Mouse (Mus musculus): ENCODE data around the gene Dpep1.
"Not testable (repeated sequence)": the region's sequence is repeated elsewhere in the genome, so short reads cannot be mapped to it uniquely, and the experiment has no call there.

Dpep1 gene

DNA sequence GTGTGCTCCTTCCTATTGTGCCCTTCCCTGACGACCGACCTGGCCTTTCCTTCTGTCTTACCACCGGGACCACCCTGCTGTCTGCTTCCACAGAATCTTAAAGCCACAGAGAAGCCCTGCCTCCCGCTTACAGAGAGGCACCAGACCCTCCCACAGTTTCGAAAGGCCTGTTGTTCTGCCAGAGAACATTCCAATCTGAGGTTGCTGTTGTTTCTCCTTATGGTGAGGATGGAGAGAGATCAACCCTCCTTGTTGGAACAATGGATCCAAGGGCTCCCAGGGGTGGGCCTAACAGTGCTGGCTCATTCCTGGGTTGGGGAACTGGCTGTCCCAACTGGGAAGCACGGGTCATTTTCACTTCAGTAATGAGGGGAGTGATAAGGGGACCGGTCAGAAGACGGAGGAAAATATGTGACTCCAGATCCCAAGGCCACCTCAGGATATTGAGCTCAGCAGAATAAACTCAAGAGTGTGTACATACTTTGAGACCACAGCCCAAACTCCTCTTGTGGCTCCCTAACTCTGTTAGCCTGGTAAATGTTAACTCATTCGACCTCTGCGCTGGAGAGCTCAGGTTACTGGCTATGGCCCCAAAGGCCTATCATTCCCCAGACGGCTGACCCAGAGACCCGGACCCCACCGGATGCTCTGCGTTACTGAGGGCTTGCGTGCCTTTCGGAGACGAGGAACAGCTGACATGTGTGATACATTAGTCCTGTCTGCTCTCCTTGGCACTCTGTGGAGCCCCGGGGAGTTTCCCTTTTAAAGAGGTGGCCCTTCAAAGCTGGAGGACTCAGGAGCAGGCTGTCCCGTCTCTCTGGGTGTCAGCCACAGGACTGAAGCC, at the start of gene Dpep1:
TSS of gene Dpep1 (plus strand) at position 677 of the 844 bp plus-strand sequence.
- no peak for DNase-seq (ENCODE audit: low spot score)

DNA sequence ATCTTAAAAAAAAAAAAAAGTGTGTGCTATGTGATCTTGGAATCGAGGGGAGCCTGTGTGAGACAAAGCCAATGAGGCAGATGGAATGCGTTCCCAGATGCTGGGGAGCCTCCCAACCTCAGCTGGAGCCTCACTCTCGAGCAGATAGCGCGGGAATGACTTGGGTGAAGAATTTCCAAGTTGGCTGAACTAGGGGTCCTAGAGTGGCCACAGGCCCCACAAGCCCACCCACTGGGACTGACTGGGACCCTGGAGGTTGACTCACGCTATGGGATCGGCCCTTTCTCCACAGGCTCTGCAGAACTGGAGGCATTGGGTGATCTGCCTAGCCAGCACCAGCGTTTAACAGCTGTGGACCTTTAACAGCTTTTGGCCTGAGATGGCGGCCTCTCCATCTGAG, 49.8 kb upstream of the Dpep1 start:
- DNase-seq (ENCODE audit: low spot score): no peak

DNA sequence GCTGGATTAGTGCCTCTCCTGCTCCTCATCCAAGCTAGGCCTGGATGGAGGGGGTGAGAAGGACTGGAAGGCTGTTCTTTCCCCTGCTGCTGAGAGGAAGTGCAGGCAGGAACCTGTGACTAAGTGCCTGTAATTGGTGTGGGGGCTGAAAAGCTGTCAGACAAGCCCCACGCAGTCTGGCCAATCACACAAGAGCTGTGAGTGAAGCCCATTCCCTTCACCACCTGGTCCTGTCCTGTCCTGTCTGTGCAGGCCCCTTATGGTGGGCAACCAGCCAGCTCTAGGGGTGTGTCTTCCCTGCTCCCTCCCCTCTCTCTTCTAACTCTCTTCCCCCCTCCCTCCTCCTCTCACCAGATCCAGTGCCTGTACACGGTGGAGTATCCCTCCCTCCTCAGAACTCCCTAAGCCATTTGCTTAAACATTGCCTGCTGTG, 48.4 kb upstream of the Dpep1 start:
- DNase-seq (ENCODE audit: low spot score): peak; percentile 91

DNA sequence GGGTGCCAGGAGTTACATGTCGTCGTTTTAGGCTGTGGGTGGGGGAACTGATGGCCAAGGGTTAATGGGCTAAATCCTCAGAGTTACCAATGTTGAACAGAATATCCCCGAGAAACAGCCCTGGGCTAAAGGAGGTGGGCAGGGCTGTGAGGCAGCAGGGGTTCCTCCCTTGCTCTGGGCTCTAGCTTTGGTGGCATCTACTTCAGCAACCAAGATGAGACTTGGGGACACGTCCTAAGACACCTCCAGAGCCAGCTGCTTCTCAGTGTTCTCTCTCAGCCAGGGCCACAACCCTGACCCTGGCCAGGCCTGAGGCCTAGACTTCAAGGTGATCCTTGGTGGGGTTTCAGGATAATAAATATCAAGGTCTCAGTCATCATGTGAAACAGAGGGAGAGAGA, 47.3 kb upstream of the Dpep1 start:
- no peak for DNase-seq (ENCODE audit: low spot score)

DNA sequence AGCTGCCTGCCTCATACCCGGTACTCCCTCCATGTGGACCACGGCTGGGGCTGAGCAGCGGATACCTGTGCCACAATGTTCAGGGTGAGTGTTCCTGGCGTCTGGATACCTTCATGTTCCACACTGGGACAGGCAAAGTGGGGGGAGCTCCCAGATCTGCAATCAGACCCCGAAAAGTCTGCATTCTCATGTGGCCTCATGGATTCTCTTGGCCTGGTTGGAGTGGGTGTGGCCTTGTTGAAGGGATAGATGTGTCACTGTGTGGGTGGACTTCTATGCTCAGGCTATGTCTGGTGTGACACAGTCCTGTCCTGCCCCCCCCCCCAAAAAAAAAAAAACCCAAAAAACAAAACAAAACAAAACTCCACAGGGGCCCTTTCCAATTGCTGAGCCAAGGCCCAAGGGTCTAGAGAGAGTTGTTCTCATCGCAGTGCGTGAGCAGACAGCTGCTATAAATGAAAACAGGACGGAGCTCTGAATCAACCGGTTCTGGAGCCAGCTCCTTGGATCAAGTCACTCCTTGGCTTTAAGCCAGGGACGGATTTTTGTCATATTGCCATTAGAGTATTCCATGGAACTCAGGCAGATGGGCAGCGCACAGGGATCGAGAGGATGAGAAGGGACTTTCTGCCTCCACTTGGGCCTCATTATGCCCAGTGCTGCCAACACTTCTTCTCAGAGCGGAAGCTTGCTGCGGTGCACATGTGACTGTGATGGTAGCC, 44.1 kb upstream of the Dpep1 start:
- peak; percentile 62 for DNase-seq (ENCODE audit: low spot score)

DNA sequence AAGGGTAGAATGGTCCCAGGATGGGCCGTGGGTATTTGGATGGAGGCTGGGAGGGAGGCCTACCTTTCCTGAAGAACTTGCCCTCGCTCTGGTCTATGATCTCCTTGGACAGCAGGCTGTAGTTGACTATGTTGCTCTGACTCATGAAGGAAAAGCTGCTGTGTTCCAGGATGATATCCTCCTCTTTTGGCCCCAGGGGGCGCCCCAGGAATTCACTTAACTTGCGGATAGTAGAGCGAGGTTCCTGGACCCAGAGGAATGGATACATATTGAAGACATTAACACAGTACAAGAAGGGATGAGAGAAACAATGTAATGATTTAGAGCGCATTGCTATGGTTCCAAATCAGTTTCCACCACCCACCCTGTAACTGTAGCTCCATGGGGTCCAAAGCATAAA, 40.8 kb upstream of the Dpep1 start:
- no peak for DNase-seq (ENCODE audit: low spot score)

DNA sequence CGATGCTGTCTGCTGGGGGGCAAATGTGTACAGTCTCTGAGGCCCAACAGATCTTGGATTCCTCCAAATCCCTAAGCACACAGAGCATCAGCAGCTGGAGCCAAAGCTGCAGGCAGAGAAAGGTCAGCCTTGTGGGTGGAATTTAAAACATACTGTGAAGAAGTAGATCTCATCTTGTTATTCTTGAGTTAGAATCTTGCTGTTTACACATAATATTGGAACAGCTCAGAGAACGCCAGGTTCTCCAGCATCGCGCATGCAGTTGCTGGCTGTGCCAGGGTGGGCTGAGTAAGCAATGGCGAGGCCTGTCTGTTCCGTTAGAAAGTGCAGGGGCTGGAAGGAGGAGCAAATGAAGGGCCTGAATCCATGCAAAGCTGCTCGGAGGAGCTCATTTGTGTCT, 39.7 kb upstream of the Dpep1 start:
- no peak for DNase-seq (ENCODE audit: low spot score)

DNA sequence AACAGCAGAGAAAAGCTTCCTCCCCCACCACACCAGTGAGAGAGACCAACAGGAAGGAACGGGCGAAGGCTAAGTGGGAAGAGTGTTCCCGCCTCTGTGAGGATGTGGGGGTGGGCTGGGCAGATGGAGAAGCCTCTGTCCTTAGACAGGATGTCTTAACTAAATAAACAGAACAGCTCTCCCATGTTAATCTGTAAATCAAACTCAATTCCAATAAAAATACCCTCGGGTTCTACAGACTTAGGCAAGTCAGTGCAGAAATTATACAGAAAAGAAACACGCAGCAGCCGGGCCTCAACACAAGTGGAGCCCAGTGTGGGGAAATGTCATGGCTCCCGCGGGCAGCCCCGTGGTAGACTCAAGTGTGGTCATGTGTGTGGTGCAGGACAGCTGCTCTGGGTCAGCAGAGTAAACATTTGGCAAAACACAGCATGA, 35.3 kb upstream of the Dpep1 start:
- no peak for DNase-seq (ENCODE audit: low spot score)

DNA sequence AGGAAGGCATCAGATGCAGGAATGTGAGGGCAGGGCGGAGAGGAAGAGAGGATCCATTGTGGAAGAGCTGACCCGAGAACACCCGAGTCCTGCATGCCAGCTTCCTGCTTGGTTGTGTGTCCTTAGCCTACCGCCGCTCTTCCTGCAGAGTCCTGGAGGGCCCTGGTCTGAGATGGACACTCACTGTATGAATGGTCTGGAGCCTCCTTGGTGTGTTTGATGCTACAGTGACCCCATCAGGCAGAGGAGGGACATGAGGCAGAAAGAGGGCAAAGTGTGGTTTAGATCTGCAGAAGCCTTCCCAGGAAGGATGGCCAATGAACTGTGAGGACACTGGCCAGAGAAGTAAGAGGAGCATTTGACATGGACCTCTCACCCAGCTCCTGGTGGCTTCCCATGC, 30.9 kb upstream of the Dpep1 start:
- peak; percentile 47 for DNase-seq (ENCODE audit: low spot score)

DNA sequence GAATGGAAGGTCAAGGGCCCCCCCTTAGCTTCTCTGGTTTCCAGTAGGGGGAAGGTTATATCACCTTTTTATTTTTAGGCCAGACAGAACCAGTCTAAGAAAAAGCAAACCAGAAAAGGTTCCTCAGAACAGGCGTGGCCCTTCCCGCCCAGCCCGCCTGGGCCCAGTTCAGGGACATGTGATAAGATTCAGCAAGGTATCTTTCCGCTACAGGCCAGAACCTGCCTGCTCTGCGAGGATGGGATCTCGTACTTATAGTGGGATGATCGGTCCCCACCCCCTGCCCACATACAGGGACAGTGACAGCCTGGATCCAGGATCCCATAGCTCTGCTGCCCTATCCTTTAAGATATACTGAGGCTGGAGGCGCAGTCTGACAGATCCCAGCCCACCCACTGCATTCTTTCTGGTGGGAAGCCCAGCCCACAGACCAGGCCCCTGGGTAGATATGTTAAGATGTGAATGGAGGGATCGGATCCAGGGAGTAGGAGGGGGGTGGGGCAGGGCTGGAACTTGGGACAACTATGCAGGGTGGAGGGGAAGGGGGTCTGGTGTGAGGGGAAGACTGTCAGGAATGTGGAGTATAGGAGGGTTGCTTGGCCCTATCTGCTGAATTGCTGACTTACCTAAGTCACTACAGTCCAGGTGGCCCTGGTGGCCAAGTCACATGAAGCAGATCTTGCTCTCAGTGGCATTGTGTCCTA, 29.8 kb upstream of the Dpep1 start:
- DNase-seq (ENCODE audit: low spot score): no peak

DNA sequence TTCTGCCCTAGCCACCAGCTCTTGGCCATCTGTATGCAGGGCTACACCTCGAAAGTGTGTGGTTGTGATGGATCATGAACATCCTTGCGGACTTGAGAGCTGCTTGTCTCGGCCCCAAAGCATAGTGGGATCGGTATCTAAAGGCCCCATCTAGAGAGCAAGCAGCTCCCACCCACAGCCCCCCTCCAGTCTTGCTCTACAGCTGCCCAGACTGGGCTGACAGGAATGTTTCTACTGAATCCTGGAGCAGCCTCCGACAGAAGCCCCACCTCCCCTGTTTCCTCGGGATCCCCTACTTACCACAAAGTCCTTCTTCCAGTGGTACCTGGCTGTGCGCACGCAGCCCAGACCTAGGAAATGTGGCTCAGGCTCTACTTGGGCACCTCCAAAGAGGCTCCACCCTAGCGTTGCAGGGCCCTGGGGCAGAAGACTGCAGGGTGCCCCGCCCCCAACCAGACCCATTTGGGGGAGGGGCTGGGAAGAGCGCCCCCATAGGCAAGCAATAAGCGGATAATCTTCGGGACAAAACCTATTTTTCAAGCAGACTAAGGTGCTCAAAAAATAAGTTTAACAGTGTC, 28.1 kb upstream of the Dpep1 start, which contains the start of gene Sult5a1:
TSS of gene Sult5a1 (minus strand) at position 428 of the 578 bp plus-strand sequence.
- DNase-seq (ENCODE audit: low spot score): no peak

DNA sequence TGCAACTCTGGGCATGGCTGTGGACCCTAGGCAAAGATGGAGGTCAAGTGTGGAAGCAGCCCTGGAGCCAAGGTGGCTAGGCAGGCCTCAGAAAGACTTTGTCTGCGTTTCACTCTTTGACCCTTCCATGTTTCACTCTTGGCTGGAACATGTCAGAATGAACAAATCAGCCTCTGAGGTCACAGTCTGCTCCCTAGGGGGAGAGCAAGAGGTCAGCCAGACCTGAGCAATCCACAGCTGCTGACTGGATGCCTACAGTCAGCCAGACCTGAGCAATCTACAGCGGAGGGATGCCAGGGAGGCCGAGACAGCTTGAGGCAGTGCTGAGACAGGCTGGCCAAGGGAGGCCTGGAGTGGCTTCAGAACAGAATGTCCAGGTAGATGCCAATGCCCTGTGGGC, 4.7 kb upstream of the Dpep1 start:
- peak; percentile 17 for DNase-seq (ENCODE audit: low spot score)

DNA sequence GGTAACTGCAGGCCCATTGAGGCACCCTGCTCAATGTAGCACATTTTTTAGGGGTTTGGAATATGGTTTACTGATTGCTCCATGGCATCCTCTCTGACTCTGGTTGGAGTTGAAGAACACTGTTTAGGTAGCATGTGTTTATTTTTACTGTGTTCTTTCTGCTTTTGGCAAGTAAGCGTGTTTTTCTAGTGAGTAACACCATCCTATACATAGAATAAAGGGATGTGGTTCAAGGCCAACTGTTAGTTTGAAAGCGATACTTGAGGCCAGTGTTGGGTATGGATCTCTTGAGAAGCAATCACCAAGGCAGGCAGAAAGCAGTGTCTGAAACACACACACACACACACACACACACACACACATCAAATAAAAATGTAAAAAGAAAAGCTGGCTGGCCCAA, 2.0 kb downstream of the Dpep1 start:
- DNase-seq (ENCODE audit: low spot score): no peak

DNA sequence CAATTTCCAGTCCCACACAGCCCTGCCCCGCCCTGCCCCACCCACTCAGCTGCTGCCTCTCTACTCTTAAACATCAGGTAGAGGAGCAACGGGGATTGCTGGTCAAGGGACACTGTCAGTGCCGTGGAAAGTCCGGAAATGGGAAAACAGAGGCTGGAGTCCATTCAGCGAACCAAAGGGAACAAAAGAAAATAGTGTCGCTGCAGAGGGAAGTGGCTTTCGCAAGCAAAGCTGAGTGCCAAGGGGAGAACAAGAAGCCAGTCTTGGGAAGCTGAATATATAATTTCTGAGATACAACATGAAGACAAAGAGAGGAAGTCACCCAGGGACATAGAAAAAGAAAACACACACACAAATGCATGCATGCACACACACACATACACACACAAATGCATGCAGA, 2.8 kb downstream of the Dpep1 start:
- no peak for DNase-seq (ENCODE audit: low spot score)

DNA sequence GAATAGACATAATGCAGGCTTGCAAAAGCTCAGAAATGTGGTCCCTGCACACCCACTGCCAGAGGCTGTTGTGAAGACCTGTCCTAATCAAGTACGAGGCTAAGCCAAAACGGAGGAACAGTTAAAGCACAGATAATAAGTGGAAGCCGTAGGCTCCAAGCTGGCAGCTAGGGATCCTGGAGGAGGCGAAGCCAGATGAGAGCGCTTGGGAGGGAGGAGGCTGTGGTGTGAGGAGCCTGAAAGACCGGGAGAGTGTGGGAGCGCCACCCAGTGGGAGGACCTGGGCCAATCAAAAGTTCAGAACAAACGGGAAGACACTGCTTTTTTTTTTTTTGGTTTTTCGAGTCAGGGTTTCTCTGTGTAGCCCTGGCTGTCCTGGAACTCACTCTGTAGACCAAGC, 4.6 kb downstream of the Dpep1 start:
- peak; percentile 45 for DNase-seq (ENCODE audit: low spot score)

DNA sequence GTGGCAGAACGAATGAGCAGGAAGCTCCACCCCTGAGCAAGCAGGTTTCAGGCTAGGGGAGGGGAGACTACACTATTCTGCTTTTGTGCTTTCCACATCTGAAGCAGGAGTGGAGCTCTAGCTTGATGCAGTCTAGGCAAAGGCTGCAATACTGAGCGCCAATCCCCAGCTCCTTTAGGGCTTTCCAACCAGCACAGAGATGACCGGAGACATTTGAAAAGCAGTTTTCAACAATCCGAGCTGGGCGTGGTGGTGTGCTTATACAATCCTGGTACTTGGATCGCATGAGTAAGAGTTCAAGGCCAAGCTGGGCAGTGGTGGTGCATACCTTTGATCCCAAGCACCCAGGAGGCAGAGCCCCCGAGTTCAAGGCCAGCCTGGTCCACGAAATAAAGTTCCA, 5.9 kb downstream of the Dpep1 start:
- no peak for DNase-seq (ENCODE audit: low spot score)

DNA sequence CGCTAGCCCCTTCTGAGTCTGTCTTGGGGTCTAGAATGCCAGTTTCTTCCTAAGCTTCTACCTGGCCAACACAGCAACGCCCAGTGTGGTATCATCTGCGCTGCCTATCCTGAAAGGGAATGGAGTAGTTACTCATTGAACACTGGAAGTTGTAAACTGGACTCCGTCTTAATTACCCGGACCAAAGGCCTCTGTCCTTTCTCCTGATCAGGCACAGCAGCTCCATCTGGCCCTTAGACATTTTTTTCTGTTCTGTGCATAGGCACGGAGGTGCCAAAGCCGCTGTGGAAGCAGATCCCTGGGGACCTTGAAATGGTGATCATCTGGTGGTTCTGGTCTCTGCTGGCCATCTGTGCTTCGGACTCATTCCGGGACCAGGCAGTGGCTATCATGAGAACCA, 7.7 kb downstream of the Dpep1 start:
- DNase-seq (ENCODE audit: low spot score): peak; percentile 42

DNA sequence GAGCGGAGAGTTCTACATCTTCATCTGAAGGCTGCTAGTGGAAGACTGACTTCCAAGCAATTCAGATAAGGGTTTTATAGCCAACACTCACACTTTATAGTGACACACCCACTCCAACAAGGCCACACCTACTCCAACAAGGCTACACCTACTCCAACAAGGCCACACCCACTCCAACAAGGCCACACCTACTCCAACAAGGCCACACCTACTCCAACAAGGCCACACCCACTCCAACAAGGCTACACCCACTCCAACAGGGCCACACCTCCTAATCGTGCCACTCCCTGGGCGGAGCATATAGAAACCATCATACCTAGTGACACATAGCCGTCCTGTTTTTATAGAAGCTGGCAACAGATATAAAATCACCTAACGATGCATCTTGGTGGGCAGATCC, 11.0 kb downstream of the Dpep1 start:
- DNase-seq (ENCODE audit: low spot score): not testable (repeated sequence)

DNA sequence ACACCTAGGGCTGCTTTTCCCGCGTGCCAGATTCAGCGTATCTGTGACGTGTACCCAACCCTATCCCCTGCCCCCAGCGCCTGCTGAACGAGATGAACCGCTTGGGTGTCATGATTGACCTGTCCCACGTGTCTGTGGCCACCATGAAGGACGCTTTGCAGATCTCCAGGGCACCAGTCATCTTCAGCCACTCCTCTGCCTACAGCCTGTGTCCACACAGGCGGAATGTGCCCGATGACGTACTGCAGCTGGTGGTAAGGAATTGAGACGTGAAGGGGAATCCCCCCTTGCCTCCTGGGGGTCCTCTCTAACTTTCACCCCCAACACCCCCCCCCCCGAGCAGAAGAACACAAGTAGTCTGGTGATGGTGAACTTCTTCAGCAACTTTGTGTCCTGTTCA, 13.8 kb downstream of the Dpep1 start:
- DNase-seq (ENCODE audit: low spot score): no peak

DNA sequence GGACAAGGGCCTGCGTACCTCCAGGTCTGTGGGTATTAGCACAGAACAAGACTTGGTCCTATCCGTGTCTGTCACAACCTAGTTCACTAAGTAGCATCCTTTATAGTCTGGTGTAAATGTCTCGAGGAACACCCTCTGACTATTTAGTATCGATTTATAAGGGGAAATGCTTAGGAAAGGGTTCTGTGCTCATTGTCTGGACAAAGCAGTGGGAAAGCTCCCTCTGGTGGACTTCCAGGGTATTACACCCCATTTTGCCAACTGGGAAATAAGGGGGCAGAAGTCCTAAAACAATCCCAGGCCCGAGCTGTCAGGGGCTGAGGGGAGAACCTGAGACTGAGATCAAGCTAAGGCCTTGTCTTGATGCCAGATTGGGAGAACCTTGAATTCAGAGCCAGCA, 16.2 kb downstream of the Dpep1 start:
- DNase-seq (ENCODE audit: low spot score): peak; percentile 76

DNA sequence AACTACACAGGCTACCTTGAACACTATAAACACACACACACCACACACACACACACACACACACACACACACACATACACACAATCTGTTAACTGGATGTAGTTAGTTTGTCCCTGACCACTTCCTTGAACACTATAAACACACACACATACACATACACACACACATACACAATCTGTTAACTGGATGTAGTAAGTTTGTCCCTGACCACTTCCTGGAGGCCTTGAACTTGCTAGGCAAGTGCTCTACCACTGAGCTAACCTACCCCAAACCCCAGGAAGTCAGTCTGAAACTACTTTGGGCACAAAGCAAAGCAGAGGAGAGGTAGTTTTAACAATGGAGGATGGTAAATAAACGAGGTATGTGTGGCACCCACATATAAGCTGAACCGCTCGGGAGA, 17.5 kb downstream of the Dpep1 start:
- DNase-seq (ENCODE audit: low spot score): no peak

DNA sequence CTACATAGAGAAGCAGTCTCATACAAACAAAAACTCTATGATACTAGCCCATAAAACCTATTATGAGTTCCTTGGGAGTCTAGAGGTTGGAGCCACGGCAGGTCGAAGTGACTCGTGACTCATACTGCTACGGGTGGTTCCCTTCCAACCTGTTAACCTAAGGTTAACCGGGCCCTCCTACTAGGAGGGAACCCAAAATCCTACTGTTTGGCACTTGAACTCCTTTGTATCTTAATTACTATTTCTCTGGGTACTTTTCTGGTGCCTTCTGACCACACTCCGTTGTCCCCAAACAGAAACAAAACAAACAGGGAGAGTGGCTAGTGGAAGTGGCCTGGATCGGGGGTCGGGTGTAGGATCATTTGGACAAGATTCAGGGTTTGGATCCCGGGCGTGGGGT, 25.8 kb downstream of the Dpep1 start:
- no peak for DNase-seq (ENCODE audit: low spot score)

All from MN1 (cell line).